7 mouse cellular contexts compared by ENCODE assay signal in the genomic region with DNA sequence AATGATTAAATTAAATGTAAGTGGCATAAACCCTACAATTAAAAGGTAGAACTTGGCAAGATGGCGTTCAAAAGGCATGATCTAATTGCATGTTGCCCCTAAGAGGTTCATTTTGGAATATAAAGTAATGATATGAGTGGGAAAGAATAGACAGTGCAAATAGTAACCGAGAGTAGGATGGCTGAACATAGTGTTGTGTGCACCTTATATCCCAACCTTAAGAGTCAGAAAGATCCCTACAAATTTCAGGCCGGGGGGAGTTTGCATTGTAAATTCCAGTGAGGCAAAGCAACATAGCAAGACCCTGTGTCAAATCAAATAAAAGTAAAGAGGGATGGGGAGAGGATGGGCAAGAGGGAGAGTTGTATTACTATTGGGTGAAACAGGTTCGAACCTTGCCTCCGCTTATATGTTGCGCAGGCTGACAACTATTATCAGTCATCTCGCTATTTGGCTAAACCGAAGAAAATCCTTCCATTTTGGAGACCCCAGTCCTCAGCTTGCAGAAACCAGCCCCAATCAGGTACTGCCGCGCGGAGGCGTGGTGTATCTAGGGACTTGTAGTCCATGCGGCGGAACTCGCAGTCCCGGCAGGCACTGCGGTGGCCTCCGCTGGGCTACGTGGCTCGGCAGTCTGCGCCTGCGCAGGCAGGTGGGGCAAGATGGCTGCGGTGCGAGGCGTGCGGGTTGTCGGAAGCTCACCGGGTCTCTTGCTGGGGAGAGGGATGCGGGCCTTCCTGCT. TPM values are rescaled to one million over a fixed set of nuclear protein-coding genes. Genes with fewer than 3 reads are reported as not detected.
DNase-seq lines count a peak whose midpoint lies in the region; ATAC-seq lines count a peak whose summit lies in the region.

No protein-coding gene starts in this region.

- peak overlapping the region; percentile 93 for H3K9ac ChIP-seq in intestine, embryonic 16.5 days (ENCODE audit: low read depth, low read length)
- peak overlapping the region; percentile 85 for H3K9ac ChIP-seq in midbrain, embryonic 11.5 days (ENCODE audit: low read length)

- H3K4me2 ChIP-seq in intestine, embryonic 16.5 days (ENCODE audit: low read depth, low read length): peak overlapping the region; percentile 67
- peak overlapping the region; percentile 78 for H3K4me2 ChIP-seq in midbrain, embryonic 11.5 days

- H3K27me3 ChIP-seq in intestine, embryonic 16.5 days (replicated peaks; ENCODE audit: control insufficient read depth, insufficient read depth, low read length): no peaks in the 10 kb centered on the region
- H3K27me3 ChIP-seq in midbrain, embryonic 11.5 days (ENCODE audit: control insufficient read depth, insufficient read depth, low read length): no peaks in the 10 kb centered on the region

- peak overlapping the region; percentile 54 for H3K27ac ChIP-seq in intestine, embryonic 16.5 days (ENCODE audit: low read length)
- peak overlapping the region; percentile 27; the same call in 1 of the 2 replicates for H3K27ac ChIP-seq in midbrain, embryonic 11.5 days (ENCODE audit: low read depth, low read length)

- WGBS in intestine, embryonic 16.5 days: 5% methylated on average over 29 of the region's 29 CpGs
- WGBS in midbrain, embryonic 11.5 days: 5% methylated on average over 29 of the region's 29 CpGs

- H3K9me3 ChIP-seq in intestine, embryonic 16.5 days (ENCODE audit: control insufficient read depth, low read length): no peaks in the 10 kb centered on the region
- no peaks in the 10 kb centered on the region for H3K9me3 ChIP-seq in midbrain, embryonic 11.5 days (ENCODE audit: control insufficient read depth, low read length)

- H3K4me1 ChIP-seq in intestine, embryonic 16.5 days (ENCODE audit: control insufficient read depth, insufficient read depth, low read length): peaks cover 10% of the 10 kb centered on the region
- peaks cover 10% of the 10 kb centered on the region for H3K4me1 ChIP-seq in midbrain, embryonic 11.5 days (ENCODE audit: control insufficient read depth, insufficient read depth, low read length)

- H3K4me3 ChIP-seq in intestine, embryonic 16.5 days (ENCODE audit: low read length): peak overlapping the region; percentile 86
- H3K4me3 ChIP-seq in midbrain, embryonic 11.5 days (ENCODE audit: low read depth, low read length): peak overlapping the region; percentile 88

- peaks cover 11% of the 10 kb centered on the region for H3K36me3 ChIP-seq in intestine, embryonic 16.5 days (ENCODE audit: control insufficient read depth, insufficient read depth, low read length)
- peaks cover 17% of the 10 kb centered on the region for H3K36me3 ChIP-seq in midbrain, embryonic 11.5 days (ENCODE audit: control insufficient read depth, insufficient read depth, low read length)

- DNase-seq in adrenal gland, adult 18-20 months (ENCODE audit: low spot score in 2 of 2): peak; percentile 94 to 95
- DNase-seq in embryo, embryonic 11 days: peak; percentile 99
- DNase-seq in gastrocnemius, postnatal 36 days: peak; percentile 91 to 94
- peak; percentile 97 to 98 for DNase-seq in left cerebral cortex, postnatal 36 days (ENCODE audit: low spot score in 2 of 2)
- peak; percentile 99 for DNase-seq in midbrain, embryonic 11.5 days (ENCODE audit: low spot score, missing footprints)
- peak; percentile 95 for DNase-seq in skeletal muscle tissue, adult 2 months (ENCODE audit: low read depth, low spot score)

- intact Hi-C loops in gastrocnemius, postnatal 36 days (cut with DNase I): no loop called here
- intact Hi-C loops in left cerebral cortex, postnatal 36 days (cut with DNase I): no loop called here

- ATAC-seq in intestine, embryonic 16.5 days: peak; percentile 98
- ATAC-seq in midbrain, embryonic 11.5 days (ENCODE audit: low FRiP score): peak; percentile 98

RNA-seq across cellular contexts. Expression of gene B4galt7, which starts 7.0 kb away (rescaled TPM):
- 10 to 100 TPM; 11.7 to 16.1 TPM for total RNA-seq in adrenal gland, adult 18-20 months (2021)
- total RNA-seq in gastrocnemius, postnatal 36 days (2021): 1 to 10 TPM; 4.3 to 6.5 TPM
- polyA plus RNA-seq in intestine, embryonic 16.5 days (2015; fragmentation: Nextera tagmentation; extraction: Ambion mirVana): 20.7 and 21.6 TPM in 2 replicates
- total RNA-seq in left cerebral cortex, postnatal 36 days (2021): 10 to 100 TPM; 26.2 to 26.4 TPM
- 16.0 and 21.4 TPM in 2 replicates for polyA plus RNA-seq in midbrain, embryonic 11.5 days (2014; fragmentation: Nextera tagmentation; extraction: Ambion mirVana)

RNA-seq across cellular contexts. Expression of gene Tmed9, which starts 19.2 kb away (rescaled TPM):
- total RNA-seq in adrenal gland, adult 18-20 months (2021): 100 to 1,000 TPM; 141 to 184 TPM
- 10 to 100 TPM; 61.4 to 63.3 TPM for total RNA-seq in gastrocnemius, postnatal 36 days (2021)
- 121 and 131 TPM in 2 replicates for polyA plus RNA-seq in intestine, embryonic 16.5 days (2015; fragmentation: Nextera tagmentation; extraction: Ambion mirVana)
- total RNA-seq in left cerebral cortex, postnatal 36 days (2021): 100 to 1,000 TPM; 133 to 138 TPM
- polyA plus RNA-seq in midbrain, embryonic 11.5 days (2014; fragmentation: Nextera tagmentation; extraction: Ambion mirVana): 50.0 and 50.8 TPM in 2 replicates

RNA-seq across cellular contexts. Expression of gene Fam193b, which starts 21.8 kb away (rescaled TPM):
- total RNA-seq in adrenal gland, adult 18-20 months (2021): 10 to 100 TPM; 45.5 to 52.7 TPM
- 10 to 100 TPM in 1 of 2 experiments, 1 to 10 TPM in 1; 9.6 to 13.4 TPM for total RNA-seq in gastrocnemius, postnatal 36 days (2021)
- 21.2 and 22.5 TPM in 2 replicates for polyA plus RNA-seq in intestine, embryonic 16.5 days (2015; fragmentation: Nextera tagmentation; extraction: Ambion mirVana)
- 10 to 100 TPM; 61.1 to 99.5 TPM for total RNA-seq in left cerebral cortex, postnatal 36 days (2021)
- 39.9 and 40.8 TPM in 2 replicates for polyA plus RNA-seq in midbrain, embryonic 11.5 days (2014; fragmentation: Nextera tagmentation; extraction: Ambion mirVana)

RNA-seq across cellular contexts. Expression of gene Caml, which starts 30.1 kb away (rescaled TPM):
- 10 to 100 TPM; 27.4 to 32.4 TPM for total RNA-seq in adrenal gland, adult 18-20 months (2021)
- 1 to 10 TPM; 8.2 TPM for total RNA-seq in gastrocnemius, postnatal 36 days (2021)
- 40.7 and 44.0 TPM in 2 replicates for polyA plus RNA-seq in intestine, embryonic 16.5 days (2015; fragmentation: Nextera tagmentation; extraction: Ambion mirVana)
- total RNA-seq in left cerebral cortex, postnatal 36 days (2021): 10 to 100 TPM; 49.9 to 50.8 TPM
- polyA plus RNA-seq in midbrain, embryonic 11.5 days (2014; fragmentation: Nextera tagmentation; extraction: Ambion mirVana): 63.7 and 71.6 TPM in 2 replicates

RNA-seq across cellular contexts. Expression of gene Ddx46, which starts 42.1 kb away (rescaled TPM):
- 10 to 100 TPM; 24.0 to 36.4 TPM for total RNA-seq in adrenal gland, adult 18-20 months (2021)
- 10 to 100 TPM; 17.7 to 19.8 TPM for total RNA-seq in gastrocnemius, postnatal 36 days (2021)
- 26.7 and 27.2 TPM in 2 replicates for polyA plus RNA-seq in intestine, embryonic 16.5 days (2015; fragmentation: Nextera tagmentation; extraction: Ambion mirVana)
- 10 to 100 TPM; 40.5 to 52.9 TPM for total RNA-seq in left cerebral cortex, postnatal 36 days (2021)
- 48.4 and 63.1 TPM in 2 replicates for polyA plus RNA-seq in midbrain, embryonic 11.5 days (2014; fragmentation: Nextera tagmentation; extraction: Ambion mirVana)

Comparison
In these comparisons a context has a peak if more than half of its experiments do, and no peak if none do; other contexts are left out.
1. Peak in every context shown above with its lines: DNase-seq, ATAC-seq, H3K4me3 ChIP-seq and H3K27ac ChIP-seq.